Mouse (Mus musculus) kidney, embryonic 14.5 days (tissue): ENCODE measurements around the gene Bend4. TPM values are rescaled to one million over a fixed set of nuclear protein-coding genes. Genes with fewer than 3 reads are reported as not detected.

ENCODE experiments used
- ATAC-seq: fragments of 200-750 bp; cut with Nextera tagmentation; 2 replicates; pipeline ENCODE4 v1.8.0; 2017; ENCODE audit warnings: moderate number of reproducible peaks, mild to moderate bottlenecking, moderate TSS enrichment, moderate library complexity; ENCODE audit not compliant: low FRiP score, low TSS enrichment
- H3K27ac ChIP-seq: fragments of 300-500 bp; sonication (generic); 2 replicates; pipeline ENCODE4 v1.5.1; 2014; ENCODE audit warnings: low read depth, mild to moderate bottlenecking, low read length, moderate library complexity, mixed read lengths
- H3K27me3 ChIP-seq: fragments of 300-500 bp; sonication (generic); 2 replicates; pipeline ENCODE4 v1.6.1; 2014; ENCODE audit warnings: mild to moderate bottlenecking, low read length; ENCODE audit not compliant: control insufficient read depth, insufficient read depth
- H3K36me3 ChIP-seq: fragments of 300-500 bp; sonication (generic); 2 replicates; pipeline ENCODE4 v1.6.1; 2014; ENCODE audit warnings: low read length, mixed read lengths; ENCODE audit not compliant: control insufficient read depth, insufficient read depth
- H3K4me1 ChIP-seq: fragments of 300-500 bp; sonication (generic); 2 replicates; pipeline ENCODE4 v1.6.1; 2014; ENCODE audit warnings: low read length, mixed read lengths; ENCODE audit not compliant: control insufficient read depth, insufficient read depth
- H3K4me2 ChIP-seq: fragments of 300-500 bp; sonication (generic); replicated peaks from 2 replicates; pipeline ENCODE4 v1.6.1; 2014; ENCODE audit warnings: low read depth, mild to moderate bottlenecking, low read length
- H3K4me3 ChIP-seq: fragments of 300-500 bp; sonication (generic); 2 replicates; pipeline ENCODE4 v1.5.1; 2014; ENCODE audit warnings: mild to moderate bottlenecking, low read length
- H3K9ac ChIP-seq: fragments of 300-500 bp; sonication (generic); 2 replicates; pipeline ENCODE4 v1.6.1; 2014; ENCODE audit warnings: low read depth, mild to moderate bottlenecking, low read length, moderate library complexity
- H3K9me3 ChIP-seq: fragments of 300-500 bp; sonication (generic); 2 replicates; pipeline ENCODE4 v1.6.1; 2016; ENCODE audit warnings: low read length; ENCODE audit not compliant: control insufficient read depth
- WGBS: fragments of 180-500 bp; shearing (Covaris S2); extraction: QIAGEN DNeasy Blood & Tissue Kit; methylation state at CpG from one replicate; pipeline ENCODE4 v1.1.7; 2014; 5-methylcytosine and 5-hydroxymethylcytosine counted together
- polyA plus RNA-seq: library from polyadenylated mRNA; unstranded; fragments of >200 nt; fragmentation: Nextera tagmentation; extraction: Ambion mirVana; gene quantifications from 2 replicates; pipeline ENCODE4 v1.2.1, GENCODE M21; 2014

Gene Bend4
- polyA plus RNA-seq, 1 experiment from 2014 or later, result 11.6 TPM

DNA sequence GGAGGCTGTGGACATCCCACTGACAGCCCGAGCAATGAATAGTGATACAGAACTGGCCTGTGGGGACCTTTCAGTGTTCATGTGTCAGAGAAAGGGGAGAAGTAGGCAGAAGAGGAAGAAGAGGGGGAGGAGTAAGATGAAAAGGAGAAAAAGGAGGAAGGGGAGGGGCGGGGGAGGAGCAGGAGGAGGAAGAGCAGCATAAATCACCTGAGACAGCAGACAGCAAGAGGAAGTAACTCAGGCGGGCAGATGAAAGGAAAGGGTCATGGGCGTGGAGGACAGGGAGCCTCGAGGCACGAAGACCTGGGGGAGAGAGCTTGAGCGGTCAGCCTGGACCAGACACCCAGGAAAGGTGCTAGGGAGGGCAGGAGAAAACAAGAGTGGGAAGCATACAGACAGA lies 23.7 kb downstream of the Bend4 start:
- Histone ChIP-seq H3K27me3 (no peaks in the 10 kb centered on the region), H3K27ac (no peak overlapping the region), H3K4me2 (no peak overlapping the region), H3K9me3 (0 out of 2 replicates have a peak, but pooled peaks cover 2% of the 10 kb centered on the region), H3K36me3 (peaks cover 5% of the 10 kb centered on the region; the same call in 1 of the 2 replicates), H3K9ac (no peak overlapping the region), H3K4me3 (no peak overlapping the region), H3K4me1 (0 out of 2 replicates have a peak, but pooled peaks cover 15% of the 10 kb centered on the region)
- ATAC-seq, result peak; percentile 30; the same call in 1 of the 2 replicates
- 17% methylated on average over 7 of the region's 7 CpGs for WGBS

DNA sequence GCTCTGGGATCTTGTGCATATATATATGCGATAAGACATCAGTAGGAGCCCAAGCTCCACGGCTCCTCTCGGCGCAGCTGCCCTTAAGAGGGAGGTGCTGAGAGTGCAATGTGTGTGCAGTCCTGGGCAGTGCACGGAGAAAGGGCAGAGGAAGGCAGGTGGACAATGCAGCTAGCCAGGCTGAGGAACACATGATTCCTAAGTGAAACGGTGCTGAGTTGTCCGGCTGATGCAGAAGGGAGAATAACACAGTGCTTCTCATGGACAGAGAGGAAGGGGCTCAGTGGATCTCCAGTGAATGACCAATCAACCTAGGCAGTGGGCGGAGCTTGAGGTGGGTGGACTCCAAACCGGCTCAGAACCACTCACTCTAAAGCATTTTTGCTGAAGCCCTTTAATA lies 26.5 kb downstream of the Bend4 start:
- Histone ChIP-seq H3K9me3 (0 out of 2 replicates have a peak, but pooled peaks cover 2% of the 10 kb centered on the region), H3K9ac (no peak overlapping the region), H3K27ac (no peak overlapping the region), H3K27me3 (no peaks in the 10 kb centered on the region), H3K4me2 (peak overlapping the region; percentile 45), H3K36me3 (peaks cover 19% of the 10 kb centered on the region; the same call in 1 of the 2 replicates), H3K4me3 (peak overlapping the region; percentile 11; the same call in 1 of the 2 replicates), H3K4me1 (0 out of 2 replicates have a peak, but pooled peaks cover 15% of the 10 kb centered on the region)
- peak; percentile 71 for ATAC-seq
- 21% methylated on average over 9 of the region's 9 CpGs for WGBS

DNA sequence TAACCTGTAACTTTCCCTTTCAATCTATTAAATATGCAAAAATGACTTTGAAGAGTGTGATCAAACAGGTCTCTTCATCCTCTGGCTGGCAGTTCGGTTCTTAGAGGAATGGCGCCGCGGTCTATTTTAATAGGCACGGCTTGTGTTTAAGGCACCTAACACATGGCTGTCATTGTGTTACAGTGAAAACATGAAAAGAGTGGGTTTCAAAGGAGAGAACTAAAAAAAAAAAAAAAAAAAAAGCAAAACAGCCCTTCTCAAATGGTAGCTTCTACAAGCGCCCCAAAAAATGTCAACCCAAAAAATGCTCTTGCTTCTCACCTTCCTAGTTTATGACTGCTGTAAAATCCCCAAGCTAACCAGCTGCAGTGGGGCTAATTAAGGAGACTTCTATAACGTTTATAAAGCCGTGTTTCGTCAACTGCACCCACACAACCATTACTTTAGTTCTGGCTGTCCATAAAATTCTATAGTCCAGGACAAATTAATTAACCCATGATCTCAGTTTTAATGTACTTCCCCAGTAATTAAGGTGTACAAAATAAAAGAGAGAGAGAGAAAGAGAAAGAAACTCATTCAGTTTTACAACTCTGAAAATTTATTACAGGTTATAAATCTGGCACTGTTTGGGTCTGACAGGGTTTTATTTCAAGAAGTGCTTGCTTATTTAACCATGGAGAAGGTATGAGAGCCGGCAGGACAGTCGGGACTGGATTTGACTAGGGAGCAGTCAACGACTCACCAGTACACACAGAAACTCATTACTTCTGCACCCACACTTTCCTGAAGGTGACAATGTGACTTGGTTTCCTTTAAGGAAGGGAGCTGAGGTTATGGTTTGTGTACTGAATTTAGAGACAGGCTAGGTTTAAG lies 27.3 kb downstream of the Bend4 start:
- Histone ChIP-seq H3K36me3 (peaks cover 17% of the 10 kb centered on the region; the same call in 1 of the 2 replicates), H3K4me1 (0 out of 2 replicates have a peak, but pooled peaks cover 15% of the 10 kb centered on the region), H3K27ac (no peak overlapping the region), H3K27me3 (no peaks in the 10 kb centered on the region), H3K4me2 (peak overlapping the region; percentile 45), H3K9me3 (0 out of 2 replicates have a peak, but pooled peaks cover 2% of the 10 kb centered on the region), H3K9ac (no peak overlapping the region), H3K4me3 (no peak overlapping the region)
- WGBS, result 22% methylated on average over 12 of the region's 12 CpGs
- ATAC-seq, result peak; percentile 75; the same call in 1 of the 2 replicates

- Histone ChIP-seq H3K4me1 (0 out of 2 replicates have a peak, but pooled peaks cover 15% of the 10 kb centered on the region), H3K9me3 (0 out of 2 replicates have a peak, but pooled peaks cover 2% of the 10 kb centered on the region), H3K36me3 (peaks cover 17% of the 10 kb centered on the region; the same call in 1 of the 2 replicates), H3K27ac (no peak overlapping the region), H3K4me3 (no peak overlapping the region), H3K4me2 (peak overlapping the region; percentile 26), H3K27me3 (no peaks in the 10 kb centered on the region), H3K9ac (no peak overlapping the region)
- WGBS, result 44% methylated on average over 28 of the region's 28 CpGs
- no peak for ATAC-seq
Measured at GRCm38 (mm10) chr5:67399876-67400607, 28.1 kb downstream of the Bend4 start.

DNA sequence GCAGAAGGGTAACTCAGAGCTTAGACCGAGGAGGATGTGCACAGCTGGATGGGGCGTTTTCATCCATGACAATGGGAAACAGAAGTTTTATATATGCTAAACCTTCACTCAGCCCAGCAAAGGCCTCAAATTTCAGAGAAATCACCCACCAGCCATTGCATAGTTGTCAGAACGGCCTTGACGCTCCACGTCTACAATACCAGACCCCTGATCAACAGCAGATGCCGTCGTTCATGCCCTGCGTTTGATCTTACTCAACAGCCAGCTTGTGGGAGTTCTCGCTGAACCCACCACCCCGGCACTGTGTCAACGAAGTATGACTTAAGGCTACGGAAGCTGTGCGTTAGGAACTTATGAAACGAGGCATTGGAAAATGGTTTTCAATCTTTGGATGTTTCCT lies 30.9 kb downstream of the Bend4 start:
- Histone ChIP-seq H3K27me3 (no peaks in the 10 kb centered on the region), H3K27ac (no peak overlapping the region), H3K9me3 (no peaks in the 10 kb centered on the region), H3K9ac (no peak overlapping the region), H3K36me3 (peaks cover 14% of the 10 kb centered on the region; the same call in 1 of the 2 replicates), H3K4me2 (no peak overlapping the region), H3K4me1 (0 out of 2 replicates have a peak, but pooled peaks cover 9% of the 10 kb centered on the region), H3K4me3 (no peak overlapping the region)
- WGBS, result 71% methylated on average over 14 of the region's 14 CpGs
- no peak for ATAC-seq

DNA sequence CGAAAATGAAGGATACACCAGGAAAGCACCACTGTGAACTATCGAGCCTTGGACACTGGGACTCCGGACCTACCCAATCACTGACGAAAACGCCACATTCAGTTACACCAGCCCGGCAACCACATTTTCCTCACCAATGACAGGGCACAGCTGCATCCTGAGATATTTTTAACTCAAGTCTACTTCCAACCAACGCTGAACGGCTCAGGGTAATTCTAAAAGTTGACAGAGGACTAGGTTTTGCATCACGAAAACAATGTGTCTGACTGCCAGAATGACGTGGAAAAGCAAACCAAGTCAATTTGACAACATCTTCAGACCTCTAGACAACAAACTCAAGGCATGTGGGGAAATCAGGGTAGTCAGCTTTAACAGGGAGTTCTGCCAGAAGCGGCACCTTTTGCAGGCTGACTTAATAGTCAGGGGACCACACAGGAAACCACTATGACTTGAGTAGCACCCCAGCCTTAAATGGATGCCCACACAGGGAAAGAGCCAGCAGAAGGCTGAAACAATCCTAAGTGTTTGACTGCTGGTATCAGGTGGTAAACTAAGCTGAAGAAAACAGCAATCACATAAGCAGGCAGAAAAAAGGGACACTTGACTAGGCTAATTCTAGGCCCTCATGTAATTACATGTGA lies 32.8 kb downstream of the Bend4 start:
- 81% methylated on average over 11 of the region's 11 CpGs for WGBS
- peaks cover 14% of the 10 kb centered on the region; the same call in 1 of the 2 replicates for H3K36me3 ChIP-seq
- no peak overlapping the region for H3K4me2 ChIP-seq
- H3K9me3 ChIP-seq, result no peaks in the 10 kb centered on the region
- H3K9ac ChIP-seq, result no peak overlapping the region
- H3K27me3 ChIP-seq, result no peaks in the 10 kb centered on the region
- 0 out of 2 replicates have a peak, but pooled peaks cover 5% of the 10 kb centered on the region for H3K4me1 ChIP-seq
- no peak for ATAC-seq
- no peak overlapping the region for H3K4me3 ChIP-seq
- H3K27ac ChIP-seq, result no peak overlapping the region

DNA sequence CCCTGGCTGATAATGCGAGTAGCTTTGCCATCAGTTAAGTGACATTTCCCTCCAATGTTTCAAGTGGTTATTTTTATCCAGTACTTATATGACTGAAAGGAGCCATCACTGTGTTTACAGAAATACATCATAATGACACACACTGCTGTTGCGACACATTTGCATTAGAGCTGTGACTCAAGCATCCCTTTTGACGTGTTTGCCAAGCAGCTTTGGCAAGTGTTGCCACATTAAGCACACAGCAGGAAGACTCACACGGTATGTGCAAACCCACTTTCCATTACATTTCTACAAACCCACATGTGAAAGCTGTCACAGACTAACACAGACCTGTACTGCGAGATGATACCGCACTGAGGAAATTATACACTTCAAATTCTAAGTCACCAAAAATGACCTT lies 34.2 kb downstream of the Bend4 start:
- Histone ChIP-seq H3K36me3 (peaks cover 10% of the 10 kb centered on the region; the same call in 1 of the 2 replicates), H3K27ac (no peak overlapping the region), H3K9me3 (no peaks in the 10 kb centered on the region), H3K27me3 (no peaks in the 10 kb centered on the region), H3K4me3 (no peak overlapping the region), H3K9ac (no peak overlapping the region), H3K4me1 (no peaks in the 10 kb centered on the region), H3K4me2 (no peak overlapping the region)
- ATAC-seq, result no peak
- WGBS, result 91% methylated on average over 6 of the region's 6 CpGs

DNA sequence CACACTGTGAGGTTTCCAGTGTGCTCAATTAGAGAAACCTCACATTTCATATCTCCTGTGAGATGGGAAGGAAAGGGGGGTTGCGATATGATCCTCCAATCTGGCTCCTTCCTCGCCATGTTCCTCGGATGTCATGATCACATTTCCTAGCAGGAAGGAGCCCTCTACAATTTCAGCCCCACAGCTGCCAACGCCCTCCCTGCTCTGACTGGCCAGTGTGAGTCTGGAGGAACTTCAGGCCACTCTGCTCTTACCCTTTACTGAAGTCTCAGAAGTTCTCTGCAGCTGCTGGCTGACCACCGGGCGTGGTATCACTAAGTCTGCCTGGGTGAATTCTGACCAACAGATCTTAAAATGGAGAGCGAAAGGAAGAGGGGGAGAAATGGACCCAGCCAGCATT lies 45.6 kb downstream of the Bend4 start:
- H3K9ac ChIP-seq, result no peak overlapping the region
- no peaks in the 10 kb centered on the region; the same call in 1 of the 2 replicates for H3K36me3 ChIP-seq
- no peaks in the 10 kb centered on the region for H3K9me3 ChIP-seq
- no peak overlapping the region for H3K4me3 ChIP-seq
- H3K27me3 ChIP-seq, result no peaks in the 10 kb centered on the region
- H3K4me2 ChIP-seq, result no peak overlapping the region
- WGBS, result 75% methylated on average over 7 of the region's 7 CpGs
- no peak overlapping the region for H3K27ac ChIP-seq
- ATAC-seq, result peak; percentile 71
- H3K4me1 ChIP-seq, result no peaks in the 10 kb centered on the region
